Mouse (Mus musculus) liver, embryonic 16.5 days (tissue): Measurements from ENCODE around the gene Tmem19. TPM values are rescaled to one million over a fixed set of nuclear protein-coding genes. Genes with fewer than 3 reads are reported as not detected.
A peak's percentile ranks its signal among the peaks of the same experiment; 100 is the strongest.
"Not testable (repeated sequence)": the region's sequence is repeated elsewhere in the genome, so short reads cannot be mapped to it uniquely, and the experiment has no call there.

Experiments
- ATAC-seq: fragments of 200-750 bp; cut with Nextera tagmentation; 2 replicates; pipeline ENCODE4 v1.8.0; 2017; ENCODE audit warnings: low read depth, mild to moderate bottlenecking, moderate number of reproducible peaks, moderate library complexity
- H3K27ac ChIP-seq: fragments of 300-500 bp; sonication (generic); 2 replicates; pipeline ENCODE4 v1.5.1; 2014; ENCODE audit warnings: mild to moderate bottlenecking, low read length
- H3K27me3 ChIP-seq: fragments of 300-500 bp; sonication (generic); 2 replicates; pipeline ENCODE4 v1.6.1; 2014; ENCODE audit warnings: low read depth, low read length, mixed read lengths; ENCODE audit not compliant: control insufficient read depth, insufficient read depth
- H3K36me3 ChIP-seq: fragments of 300-500 bp; sonication (generic); 2 replicates; pipeline ENCODE4 v1.6.1; 2014; ENCODE audit warnings: mild to moderate bottlenecking; ENCODE audit not compliant: control insufficient read depth, insufficient read depth
- H3K4me1 ChIP-seq: fragments of 300-500 bp; sonication (generic); 2 replicates; pipeline ENCODE4 v1.6.1; 2014; ENCODE audit warnings: low read depth, low read length, mixed read lengths; ENCODE audit not compliant: control insufficient read depth
- H3K4me2 ChIP-seq: fragments of 300-500 bp; sonication (generic); 2 replicates; pipeline ENCODE4 v1.6.1; 2014; ENCODE audit warnings: low read depth, low read length, mixed read lengths
- H3K4me3 ChIP-seq: fragments of 300-500 bp; sonication (generic); 2 replicates; pipeline ENCODE4 v1.5.1; 2014; ENCODE audit warnings: low read depth, mild to moderate bottlenecking, low read length
- H3K9ac ChIP-seq: fragments of 300-500 bp; sonication (generic); 2 replicates; pipeline ENCODE4 v1.6.1; 2014; ENCODE audit warnings: low read depth, low read length
- H3K9me3 ChIP-seq: fragments of 300-500 bp; sonication (generic); replicated peaks from 2 replicates; pipeline ENCODE4 v1.6.1; 2016; ENCODE audit warnings: low read length; ENCODE audit not compliant: control insufficient read depth
- WGBS: fragments of 180-500 bp; shearing (Covaris S2); extraction: QIAGEN DNeasy Blood & Tissue Kit; methylation state at CpG from one replicate; pipeline ENCODE4 v1.1.7; 2014; ENCODE audit not compliant: insufficient replicate concordance; 5-methylcytosine and 5-hydroxymethylcytosine counted together
- polyA plus RNA-seq: library from polyadenylated mRNA; unstranded; fragments of >200 nt; fragmentation: Nextera tagmentation; extraction: Ambion mirVana; gene quantifications from 2 replicates; pipeline ENCODE4 v1.2.1, GENCODE M21; 2015

Tmem19 gene
- polyA plus RNA-seq, 1 experiment from 2014 or later = 9.9 TPM

- 78% methylated on average over 4 of the region's 4 CpGs for WGBS
- no peak overlapping the region for H3K9ac ChIP-seq
- no peaks in the 10 kb centered on the region for H3K9me3 ChIP-seq
- no peak overlapping the region for H3K4me3 ChIP-seq
- no peaks in the 10 kb centered on the region for H3K36me3 ChIP-seq
- no peaks in the 10 kb centered on the region for H3K4me1 ChIP-seq
- no peak for ATAC-seq
- H3K27ac ChIP-seq = no peak overlapping the region
- H3K4me2 ChIP-seq = no peak overlapping the region
- no peaks in the 10 kb centered on the region for H3K27me3 ChIP-seq
Observed at GRCm38 (mm10) chr10:115332997-115333396, 29.3 kb downstream of the Tmem19 start.

DNA sequence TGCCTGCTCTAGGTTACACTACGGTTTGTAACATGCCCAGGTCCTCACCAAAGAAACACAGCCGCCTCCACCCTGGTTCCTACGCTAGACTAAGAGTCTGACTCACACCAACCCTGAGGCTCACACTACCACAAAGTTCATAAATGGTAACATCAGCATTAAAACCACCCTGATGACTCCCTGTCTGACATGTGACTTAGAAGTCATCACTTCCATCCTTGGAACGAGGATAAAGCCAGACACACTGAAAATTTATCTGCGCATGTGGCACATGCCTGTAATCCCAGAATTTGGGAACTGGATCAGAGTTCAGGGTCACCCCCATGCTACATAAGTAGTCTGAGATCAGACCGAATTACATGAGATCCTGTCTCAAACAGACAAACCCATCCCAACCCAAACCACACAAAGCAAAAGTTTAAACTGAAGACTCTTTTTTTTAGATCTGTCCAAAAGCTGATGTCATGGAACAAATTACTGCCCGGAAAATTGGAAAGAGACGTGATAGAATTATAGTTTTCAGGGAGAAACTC, 29.8 kb downstream of the Tmem19 start:
- Histone ChIP-seq H3K4me3 (no peak overlapping the region), H3K27me3 (no peaks in the 10 kb centered on the region), H3K4me2 (no peak overlapping the region), H3K9ac (no peak overlapping the region), H3K4me1 (no peaks in the 10 kb centered on the region), H3K36me3 (no peaks in the 10 kb centered on the region), H3K9me3 (no peaks in the 10 kb centered on the region), H3K27ac (no peak overlapping the region)
- no peak for ATAC-seq
- 61% methylated on average over 8 of the region's 8 CpGs for WGBS

GRCm38 (mm10) chr10:115329010-115329530, 33.2 kb downstream of the Tmem19 start:
- no peaks in the 10 kb centered on the region for H3K36me3 ChIP-seq
- H3K4me1 ChIP-seq = no peaks in the 10 kb centered on the region
- ATAC-seq = no peak
- H3K9me3 ChIP-seq = no peaks in the 10 kb centered on the region
- no peak overlapping the region for H3K27ac ChIP-seq
- H3K9ac ChIP-seq = no peak overlapping the region
- no peak overlapping the region for H3K4me3 ChIP-seq
- no peak overlapping the region for H3K4me2 ChIP-seq
- WGBS = 53% methylated on average over 3 of the region's 3 CpGs
- H3K27me3 ChIP-seq = no peaks in the 10 kb centered on the region

GRCm38 (mm10) chr10:115328514-115328913, 33.8 kb downstream of the Tmem19 start:
- no peaks in the 10 kb centered on the region for H3K36me3 ChIP-seq
- H3K27ac ChIP-seq = no peak overlapping the region
- H3K4me3 ChIP-seq = no peak overlapping the region
- no peaks in the 10 kb centered on the region for H3K9me3 ChIP-seq
- no peaks in the 10 kb centered on the region for H3K27me3 ChIP-seq
- ATAC-seq = no peak
- no peak overlapping the region for H3K4me2 ChIP-seq
- H3K9ac ChIP-seq = no peak overlapping the region
- WGBS = 41% methylated on average over 6 of the region's 6 CpGs
- H3K4me1 ChIP-seq = no peaks in the 10 kb centered on the region

- Histone ChIP-seq H3K4me1 (no peaks in the 10 kb centered on the region), H3K4me3 (no peak overlapping the region), H3K27ac (no peak overlapping the region), H3K9me3 (no peaks in the 10 kb centered on the region), H3K9ac (no peak overlapping the region), H3K4me2 (no peak overlapping the region), H3K36me3 (no peaks in the 10 kb centered on the region), H3K27me3 (no peaks in the 10 kb centered on the region)
- ATAC-seq = no peak
- 8% methylated on average over 6 of the region's 6 CpGs for WGBS
Observed at GRCm38 (mm10) chr10:115323295-115323694, 39.0 kb downstream of the Tmem19 start.

DNA sequence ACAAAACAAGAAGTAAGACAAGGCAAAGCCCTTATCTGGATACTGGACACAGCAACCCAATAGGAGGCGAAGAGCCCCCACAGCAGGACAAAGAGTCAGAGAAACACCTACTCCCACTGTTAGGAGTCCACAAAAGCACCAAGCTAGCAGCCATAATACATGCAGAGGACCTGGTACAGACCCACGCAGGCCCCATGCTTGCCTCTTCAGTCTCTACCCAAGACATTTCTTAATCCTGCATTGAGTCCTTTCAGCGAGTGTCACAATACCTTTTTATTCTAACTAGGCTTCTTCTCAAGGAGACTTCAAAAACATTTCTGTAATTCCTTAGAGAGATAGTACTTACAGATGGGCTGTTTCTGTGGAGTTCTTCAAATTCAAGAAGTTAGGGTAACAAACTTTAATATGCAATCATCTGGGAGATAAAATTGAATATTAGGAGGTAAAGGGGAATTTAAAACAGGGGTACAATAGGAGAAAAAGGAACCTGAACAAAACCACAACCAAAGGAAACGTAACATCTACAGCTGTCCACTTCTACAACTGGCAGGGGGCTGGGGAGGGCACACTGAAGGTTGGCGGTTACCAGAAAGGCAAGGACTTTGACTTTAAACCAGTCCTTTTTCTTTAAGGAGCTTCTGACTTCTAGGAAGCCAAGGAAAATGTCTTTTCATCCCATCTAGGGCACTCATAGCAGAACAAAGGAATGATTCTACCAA, 40.8 kb downstream of the Tmem19 start:
- Histone ChIP-seq H3K27me3 (no peaks in the 10 kb centered on the region), H3K4me3 (no peak overlapping the region), H3K4me1 (peaks cover under 1% of the 10 kb centered on the region), H3K27ac (peak overlapping the region; percentile 54; the same call in 1 of the 2 replicates), H3K9ac (no peak overlapping the region), H3K9me3 (no peaks in the 10 kb centered on the region), H3K4me2 (no peak overlapping the region), H3K36me3 (no peaks in the 10 kb centered on the region)
- no peak for ATAC-seq
- WGBS = 39% methylated on average over 5 of the region's 5 CpGs

DNA sequence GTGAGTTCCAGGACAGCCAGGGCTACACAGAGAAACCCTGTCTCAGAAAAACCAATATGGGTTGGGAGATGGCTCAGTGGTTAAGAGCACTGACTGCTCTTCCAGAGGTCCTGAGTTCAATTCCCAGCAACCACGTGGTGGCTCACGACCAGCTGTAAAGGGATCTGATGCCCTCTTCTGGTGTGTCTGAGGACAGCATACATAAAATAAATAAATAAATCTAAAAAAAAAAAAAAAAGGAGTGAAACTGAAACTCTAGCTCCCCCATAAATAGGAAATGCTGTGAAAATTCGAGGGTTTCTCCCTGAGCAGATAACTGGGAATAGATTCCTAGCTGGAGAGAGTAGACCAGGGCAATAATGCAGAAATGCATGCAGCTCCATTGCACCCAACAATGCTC, 43.9 kb downstream of the Tmem19 start:
- not testable (repeated sequence) for H3K4me2 ChIP-seq, H3K27ac ChIP-seq, H3K36me3 ChIP-seq, H3K9ac ChIP-seq, H3K4me3 ChIP-seq, H3K27me3 ChIP-seq, ATAC-seq, H3K9me3 ChIP-seq
- WGBS = 39% methylated on average over 3 of the region's 3 CpGs
- peaks cover 14% of the 10 kb centered on the region for H3K4me1 ChIP-seq

- H3K4me3 ChIP-seq = peak overlapping the region; percentile 96
- H3K4me1 ChIP-seq = peaks cover 26% of the 10 kb centered on the region
- H3K4me2 ChIP-seq = peak overlapping the region; percentile 88
- no peaks in the 10 kb centered on the region for H3K9me3 ChIP-seq
- ATAC-seq = no peak
- H3K27ac ChIP-seq = peak overlapping the region; percentile 92; the same call in 1 of the 2 replicates
- no peaks in the 10 kb centered on the region; the same call in 1 of the 2 replicates for H3K36me3 ChIP-seq
- 32% methylated on average over 11 of the region's 11 CpGs for WGBS
- no peaks in the 10 kb centered on the region for H3K27me3 ChIP-seq
- H3K9ac ChIP-seq = no peak overlapping the region
Observed at GRCm38 (mm10) chr10:115316313-115316712, 46.0 kb downstream of the Tmem19 start.

DNA sequence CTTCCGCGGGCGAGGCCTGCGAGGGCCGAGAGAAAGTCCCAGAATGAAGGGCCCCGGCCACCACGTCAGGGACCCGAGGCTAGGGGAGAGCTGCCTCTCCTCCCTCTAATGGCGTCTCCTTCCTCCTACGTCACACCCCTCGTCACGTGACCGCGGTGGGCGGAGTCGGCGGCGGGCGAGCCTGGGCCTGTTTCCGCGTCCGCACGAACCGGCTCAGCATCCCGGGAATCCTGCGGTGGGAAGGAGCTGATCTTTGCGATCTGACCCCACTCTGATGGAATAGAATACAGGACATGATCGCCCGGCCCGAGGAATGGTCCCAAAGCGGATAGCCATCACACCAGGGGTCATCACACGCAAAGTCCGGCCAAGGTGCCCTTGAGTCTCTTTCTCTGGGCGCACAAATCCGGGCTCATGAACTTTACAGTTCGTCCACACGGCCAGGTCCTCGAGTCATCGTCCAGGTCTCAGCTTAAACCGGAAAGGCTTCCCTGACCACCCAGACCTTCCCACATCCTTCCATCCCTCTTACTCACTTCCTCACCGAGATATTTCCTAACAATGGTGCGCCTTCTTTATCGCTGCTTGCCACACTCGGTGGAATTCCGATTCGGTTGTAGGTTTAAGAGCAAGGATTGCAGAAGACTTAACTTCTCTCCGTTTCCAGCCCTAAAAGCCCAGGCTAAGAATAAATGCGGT, 46.7 kb downstream of the Tmem19 start, which contains the start of gene Rab21:
Gene Rab21, minus strand, starts transcription at position 122 of the 699 bp plus-strand sequence.
- Histone ChIP-seq H3K9ac (peak within 1 kb of the TSS; percentile 96), H3K4me2 (peak within 1 kb of the TSS; percentile 88)
- under 1% methylated on average over 41 of the region's 48 CpGs for whole genome bisulfite sequencing

More for the DNA sequence above, 46.7 kb downstream of the Tmem19 start, which contains the start of gene Rab21:
- peaks cover 29% of the 10 kb centered on the region for H3K4me1 ChIP-seq
- H3K36me3 ChIP-seq = no peaks in the 10 kb centered on the region; the same call in 1 of the 2 replicates
- H3K27me3 ChIP-seq = no peaks in the 10 kb centered on the region
- H3K9me3 ChIP-seq = no peaks in the 10 kb centered on the region
- peak; percentile 91 for ATAC-seq
- peak within 1 kb of the TSS; percentile 92 for H3K27ac ChIP-seq
- peak within 1 kb of the TSS; percentile 96 for H3K4me3 ChIP-seq
